Mouse (Mus musculus): Measurements from ENCODE around the gene Pbrm1. TPM values are rescaled to one million over a fixed set of nuclear protein-coding genes. Genes with fewer than 3 reads are reported as not detected.

Gene Pbrm1
- polyA plus RNA-seq, 1 experiment from 2014 or later: 135 TPM

DNA sequence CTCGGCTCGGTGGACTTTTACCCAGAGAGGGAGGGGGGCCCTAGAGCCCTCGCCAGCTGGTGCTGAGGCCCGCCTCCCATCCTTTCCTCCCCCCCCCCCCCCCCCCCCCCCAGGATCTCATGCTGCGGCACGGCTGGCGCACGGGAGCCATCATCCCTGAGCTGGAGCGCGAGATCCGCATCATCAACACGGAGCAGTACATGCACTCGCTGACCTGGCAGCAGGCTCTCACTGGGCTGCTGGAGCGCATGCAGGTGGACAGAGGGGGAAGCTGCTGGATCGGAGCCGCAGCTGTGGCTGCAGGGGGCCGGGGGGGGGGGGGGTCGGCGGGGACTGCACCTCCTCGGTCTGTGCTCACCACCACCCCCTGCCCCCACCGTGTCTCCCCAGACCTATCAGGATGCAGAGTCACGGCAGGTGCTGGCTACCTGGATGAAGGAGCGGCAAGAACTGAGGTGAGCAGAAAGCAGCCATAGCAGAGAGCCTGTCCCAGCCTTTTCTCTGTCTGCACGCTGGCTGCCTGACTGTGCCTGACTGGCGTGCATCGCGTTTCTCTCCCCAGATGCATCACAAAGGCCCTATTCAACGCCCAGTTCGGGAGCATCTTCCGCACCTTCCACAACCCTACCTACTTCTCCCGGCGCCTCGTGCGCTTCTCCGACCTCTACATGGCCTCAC is 119.4 kb downstream of the Pbrm1 start:
- no peak overlapping the region for H3K27ac ChIP-seq (ENCODE audit: low read depth, low read length)
- no peak for ATAC-seq (replicated peaks; ENCODE audit: low FRiP score)

DNA sequence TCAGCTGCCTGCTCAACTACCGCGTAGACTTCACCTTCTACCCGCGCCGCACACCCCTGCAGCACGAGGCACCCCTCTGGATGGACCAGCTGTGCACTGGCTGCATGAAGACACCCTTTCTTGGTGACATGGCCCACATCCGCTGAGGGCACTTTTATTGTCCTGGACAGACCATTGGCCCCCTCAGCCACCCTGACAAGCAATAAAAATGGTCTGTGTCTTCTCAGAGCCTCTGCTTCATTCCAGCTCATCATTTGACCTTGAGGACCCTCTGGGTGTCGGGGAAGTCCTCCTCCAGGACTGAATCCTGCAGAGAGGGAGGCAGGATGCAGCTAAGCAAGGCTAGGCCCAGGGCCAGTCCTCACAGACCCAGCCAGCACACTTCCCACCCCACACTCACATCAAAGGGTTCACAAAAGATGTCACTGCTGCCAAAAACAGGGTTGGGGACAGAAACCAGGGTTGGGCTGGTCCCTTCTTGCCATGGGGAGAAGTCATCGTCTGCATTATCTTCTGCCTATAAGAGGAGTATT is 120.0 kb downstream of the Pbrm1 start:
- H3K9me3 ChIP-seq (ENCODE audit: control insufficient read depth, low read length): no peaks in the 10 kb centered on the region
- H3K4me1 ChIP-seq (replicated peaks; ENCODE audit: control insufficient read depth, insufficient read depth, low read length): no peaks in the 10 kb centered on the region
- peak; percentile 48 for DNase-seq (ENCODE audit: low spot score)
- WGBS: 95% methylated on average over 9 of the region's 9 CpGs
- H3K27ac ChIP-seq (ENCODE audit: low read depth, low read length): no peak overlapping the region
- no peaks in the 10 kb centered on the region for H3K27me3 ChIP-seq (ENCODE audit: control insufficient read depth, insufficient read depth, low read length)
- H3K9ac ChIP-seq (ENCODE audit: low read length): no peak overlapping the region
- no peak overlapping the region for H3K4me3 ChIP-seq (ENCODE audit: low read depth, low read length)
- no peak overlapping the region for H3K4me2 ChIP-seq (ENCODE audit: low read depth, low read length, severe bottlenecking)
- ATAC-seq (replicated peaks; ENCODE audit: low FRiP score): no peak
- H3K36me3 ChIP-seq (ENCODE audit: control insufficient read depth, insufficient read depth, low read length): peaks cover 44% of the 10 kb centered on the region

More for the DNA sequence above, 119.4 kb downstream of the Pbrm1 start:
- H3K4me1 ChIP-seq (replicated peaks; ENCODE audit: control insufficient read depth, insufficient read depth, low read length): 0 out of 2 replicates have a peak, but pooled peaks cover 2% of the 10 kb centered on the region
- DNase-seq (ENCODE audit: low spot score): peak; percentile 49
- H3K4me2 ChIP-seq (ENCODE audit: low read depth, low read length, severe bottlenecking): no peak overlapping the region
- H3K9ac ChIP-seq (ENCODE audit: low read length): no peak overlapping the region
- H3K9me3 ChIP-seq (ENCODE audit: control insufficient read depth, low read length): no peaks in the 10 kb centered on the region
- WGBS: 91% methylated on average over 30 of the region's 35 CpGs
- no peaks in the 10 kb centered on the region for H3K27me3 ChIP-seq (ENCODE audit: control insufficient read depth, insufficient read depth, low read length)
- H3K36me3 ChIP-seq (ENCODE audit: control insufficient read depth, insufficient read depth, low read length): peaks cover 44% of the 10 kb centered on the region
- no peak overlapping the region for H3K4me3 ChIP-seq (ENCODE audit: low read depth, low read length)

DNA sequence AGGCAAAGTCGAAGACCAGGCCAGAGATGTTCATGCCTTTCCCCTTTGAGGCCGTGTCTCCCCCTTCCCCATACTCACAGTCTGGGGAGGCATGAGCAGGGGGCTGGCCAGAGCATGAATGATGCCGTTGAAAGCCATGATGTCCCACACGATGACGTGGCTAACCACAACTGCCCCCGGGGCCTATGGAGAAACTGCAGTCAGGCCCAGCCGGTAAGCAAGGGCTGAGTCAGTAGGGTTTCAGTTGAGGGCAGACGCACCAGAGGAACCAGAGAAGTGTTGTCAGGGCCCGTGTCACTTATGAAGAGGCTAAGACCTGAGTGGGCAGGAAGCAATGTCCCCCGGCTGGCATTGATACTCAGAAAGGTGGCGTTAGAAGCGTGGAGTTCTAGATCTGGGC is 120.7 kb downstream of the Pbrm1 start:
- H3K4me3 ChIP-seq (ENCODE audit: low read depth, low read length): no peak overlapping the region
- no peak for ATAC-seq (replicated peaks; ENCODE audit: low FRiP score)
- no peak overlapping the region for H3K27ac ChIP-seq (ENCODE audit: low read depth, low read length)
- no peaks in the 10 kb centered on the region for H3K27me3 ChIP-seq (ENCODE audit: control insufficient read depth, insufficient read depth, low read length)
- no peak overlapping the region for H3K4me2 ChIP-seq (ENCODE audit: low read depth, low read length, severe bottlenecking)
- peaks cover 44% of the 10 kb centered on the region for H3K36me3 ChIP-seq (ENCODE audit: control insufficient read depth, insufficient read depth, low read length)
- 94% methylated on average over 12 of the region's 12 CpGs for WGBS
- DNase-seq (ENCODE audit: low spot score): peak; percentile 50
- no peaks in the 10 kb centered on the region for H3K4me1 ChIP-seq (replicated peaks; ENCODE audit: control insufficient read depth, insufficient read depth, low read length)
- H3K9me3 ChIP-seq (ENCODE audit: control insufficient read depth, low read length): no peaks in the 10 kb centered on the region
- no peak overlapping the region for H3K9ac ChIP-seq (ENCODE audit: low read length)

DNA sequence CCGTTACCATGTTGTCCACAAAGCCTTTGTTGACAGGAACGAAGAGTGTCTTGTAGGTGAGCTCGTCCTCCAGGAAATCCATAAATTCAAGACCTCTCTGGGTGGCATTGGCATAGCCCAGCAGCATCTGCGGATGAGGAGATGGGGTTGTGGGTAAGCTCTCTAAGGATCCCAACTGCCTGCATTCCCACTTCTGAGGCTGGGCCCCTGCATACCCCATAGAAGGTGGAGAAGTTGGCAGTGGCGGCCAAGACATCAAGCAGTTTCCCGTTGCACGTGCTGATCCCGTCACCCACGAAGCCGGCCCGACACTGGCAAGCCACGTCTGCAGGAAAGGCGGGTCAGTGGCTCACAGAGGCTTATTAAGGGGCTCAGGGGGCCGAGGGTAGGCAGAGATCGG is 121.2 kb downstream of the Pbrm1 start:
- no peak overlapping the region for H3K4me3 ChIP-seq (ENCODE audit: low read depth, low read length)
- H3K27me3 ChIP-seq (ENCODE audit: control insufficient read depth, insufficient read depth, low read length): no peaks in the 10 kb centered on the region
- peaks cover 40% of the 10 kb centered on the region for H3K36me3 ChIP-seq (ENCODE audit: control insufficient read depth, insufficient read depth, low read length)
- H3K9ac ChIP-seq (ENCODE audit: low read length): no peak overlapping the region
- H3K9me3 ChIP-seq (ENCODE audit: control insufficient read depth, low read length): no peaks in the 10 kb centered on the region
- H3K4me2 ChIP-seq (ENCODE audit: low read depth, low read length, severe bottlenecking): no peak overlapping the region
- 91% methylated on average over 15 of the region's 15 CpGs for WGBS
- no peak overlapping the region for H3K27ac ChIP-seq (ENCODE audit: low read depth, low read length)
- ATAC-seq (replicated peaks; ENCODE audit: low FRiP score): no peak
- peak; percentile 48 for DNase-seq (ENCODE audit: low spot score)
- H3K4me1 ChIP-seq (replicated peaks; ENCODE audit: control insufficient read depth, insufficient read depth, low read length): no peaks in the 10 kb centered on the region

DNA sequence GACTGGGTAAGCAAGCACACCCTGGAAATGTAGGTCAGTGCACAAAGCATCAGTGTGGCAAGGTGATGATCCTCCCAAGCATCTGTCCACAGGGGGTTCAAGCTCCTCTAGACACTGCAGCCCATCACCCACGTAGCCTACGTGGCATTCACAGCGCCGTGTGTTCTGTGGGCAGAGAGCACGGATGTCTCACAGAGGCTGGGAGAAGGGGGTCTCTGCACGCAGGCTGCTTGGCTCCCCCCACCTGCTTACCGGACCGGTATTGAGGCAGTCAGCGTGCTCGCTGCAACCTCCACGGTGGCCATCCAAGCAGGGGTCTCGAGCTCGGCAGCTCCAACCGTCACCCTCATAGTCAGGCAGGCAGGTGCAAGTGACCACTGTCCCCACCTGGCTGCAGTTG is 122.1 kb downstream of the Pbrm1 start:
- no peak overlapping the region for H3K4me3 ChIP-seq (ENCODE audit: low read depth, low read length)
- 97% methylated on average over 13 of the region's 14 CpGs for WGBS
- H3K27me3 ChIP-seq (ENCODE audit: control insufficient read depth, insufficient read depth, low read length): no peaks in the 10 kb centered on the region
- no peak overlapping the region for H3K4me2 ChIP-seq (ENCODE audit: low read depth, low read length, severe bottlenecking)
- no peaks in the 10 kb centered on the region for H3K4me1 ChIP-seq (replicated peaks; ENCODE audit: control insufficient read depth, insufficient read depth, low read length)
- peaks cover 34% of the 10 kb centered on the region for H3K36me3 ChIP-seq (ENCODE audit: control insufficient read depth, insufficient read depth, low read length)
- H3K9ac ChIP-seq (ENCODE audit: low read length): no peak overlapping the region
- ATAC-seq (replicated peaks; ENCODE audit: low FRiP score): no peak
- DNase-seq (ENCODE audit: low spot score): peak; percentile 54
- no peaks in the 10 kb centered on the region for H3K9me3 ChIP-seq (ENCODE audit: control insufficient read depth, low read length)
- H3K27ac ChIP-seq (ENCODE audit: low read depth, low read length): no peak overlapping the region

DNA sequence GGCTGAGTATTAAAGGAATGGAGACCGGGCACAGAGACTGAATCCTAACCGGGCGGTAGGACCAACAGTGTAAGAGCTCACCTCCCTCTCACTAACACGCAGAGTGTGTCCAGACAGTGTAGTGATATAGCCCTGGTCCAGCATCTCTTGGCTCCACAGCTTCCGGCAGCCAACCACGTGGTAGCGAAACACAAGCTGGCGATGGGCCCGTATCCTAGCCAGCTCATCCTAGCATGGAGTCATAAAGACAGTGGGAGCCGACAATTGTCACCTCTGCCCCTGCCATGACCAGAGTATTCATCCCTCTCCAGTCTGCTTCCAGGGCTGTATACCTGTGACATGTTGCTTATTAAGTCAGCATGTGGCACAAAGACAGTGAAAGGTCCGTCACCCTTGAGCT is 126.8 kb downstream of the Pbrm1 start:
- no peak overlapping the region for H3K9ac ChIP-seq (ENCODE audit: low read length)
- H3K4me1 ChIP-seq (replicated peaks; ENCODE audit: control insufficient read depth, insufficient read depth, low read length): no peaks in the 10 kb centered on the region
- H3K27me3 ChIP-seq (ENCODE audit: control insufficient read depth, insufficient read depth, low read length): no peaks in the 10 kb centered on the region
- 92% methylated on average over 11 of the region's 11 CpGs for WGBS
- no peak overlapping the region for H3K27ac ChIP-seq (ENCODE audit: low read depth, low read length)
- DNase-seq (ENCODE audit: low spot score) (no peak), ATAC-seq (replicated peaks; ENCODE audit: low FRiP score) (no peak)
- no peak overlapping the region for H3K4me2 ChIP-seq (ENCODE audit: low read depth, low read length, severe bottlenecking)
- peaks cover 8% of the 10 kb centered on the region; the same call in 1 of the 2 replicates for H3K36me3 ChIP-seq (ENCODE audit: control insufficient read depth, insufficient read depth, low read length)
- H3K9me3 ChIP-seq (ENCODE audit: control insufficient read depth, low read length): no peaks in the 10 kb centered on the region
- no peak overlapping the region for H3K4me3 ChIP-seq (ENCODE audit: low read depth, low read length)

DNA sequence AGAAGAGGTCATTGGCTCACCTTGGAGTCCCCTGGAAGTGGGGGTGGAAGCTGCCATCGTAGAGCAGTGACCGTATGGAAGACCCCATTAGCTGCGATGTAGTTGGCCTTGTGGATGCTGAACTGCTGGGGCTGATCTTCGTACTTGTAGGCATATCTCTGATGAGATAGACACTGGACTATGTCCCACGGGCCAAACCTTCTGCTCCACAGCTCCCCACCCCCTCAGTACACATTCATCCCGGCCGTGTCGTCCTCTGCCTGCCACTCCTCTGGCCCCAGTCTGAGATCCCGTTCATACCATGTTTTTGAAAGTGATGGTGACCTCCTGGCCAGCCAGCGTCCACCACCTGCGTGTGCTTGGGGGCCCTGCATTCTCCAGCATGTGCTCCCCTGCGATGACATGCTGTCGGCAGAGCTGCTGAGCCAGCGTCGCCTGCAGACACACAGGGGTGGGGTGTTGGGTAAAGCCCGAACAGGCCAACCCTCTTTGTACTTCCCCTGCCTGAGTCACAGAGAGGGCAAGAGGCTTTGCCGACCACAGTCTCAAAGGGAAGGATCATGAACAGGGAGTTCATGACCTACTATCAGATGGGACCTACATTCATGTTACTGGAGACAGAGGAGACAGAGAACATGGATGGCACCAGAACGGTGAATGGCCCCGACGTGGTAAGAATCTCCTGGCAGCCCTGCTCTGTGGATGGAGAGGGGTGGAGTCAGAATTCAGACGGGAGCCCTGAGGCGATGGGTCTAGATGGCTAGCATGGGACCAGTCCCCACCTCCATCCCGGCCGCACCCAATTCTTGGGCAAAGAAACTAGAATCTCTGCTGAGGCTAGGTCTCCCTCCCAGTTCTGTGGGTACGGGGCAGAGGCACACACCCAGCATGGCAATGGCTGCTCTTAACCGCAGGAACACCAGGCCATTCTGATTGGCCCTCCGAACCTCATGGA is 141.5 kb downstream of the Pbrm1 start:
- H3K27me3 ChIP-seq (ENCODE audit: control insufficient read depth, insufficient read depth, low read length): no peaks in the 10 kb centered on the region
- H3K36me3 ChIP-seq (ENCODE audit: control insufficient read depth, insufficient read depth, low read length): no peaks in the 10 kb centered on the region
- no peak for DNase-seq (ENCODE audit: low spot score)
- H3K4me3 ChIP-seq (ENCODE audit: low read depth, low read length): no peak overlapping the region
- H3K9ac ChIP-seq (ENCODE audit: low read length): no peak overlapping the region
- H3K9me3 ChIP-seq (ENCODE audit: control insufficient read depth, low read length): no peaks in the 10 kb centered on the region
- no peak overlapping the region for H3K27ac ChIP-seq (ENCODE audit: low read depth, low read length)
- 87% methylated on average over 27 of the region's 27 CpGs for WGBS
- H3K4me2 ChIP-seq (ENCODE audit: low read depth, low read length, severe bottlenecking): no peak overlapping the region
- no peak for ATAC-seq (replicated peaks; ENCODE audit: low FRiP score)
- no peaks in the 10 kb centered on the region for H3K4me1 ChIP-seq (replicated peaks; ENCODE audit: control insufficient read depth, insufficient read depth, low read length)

DNA sequence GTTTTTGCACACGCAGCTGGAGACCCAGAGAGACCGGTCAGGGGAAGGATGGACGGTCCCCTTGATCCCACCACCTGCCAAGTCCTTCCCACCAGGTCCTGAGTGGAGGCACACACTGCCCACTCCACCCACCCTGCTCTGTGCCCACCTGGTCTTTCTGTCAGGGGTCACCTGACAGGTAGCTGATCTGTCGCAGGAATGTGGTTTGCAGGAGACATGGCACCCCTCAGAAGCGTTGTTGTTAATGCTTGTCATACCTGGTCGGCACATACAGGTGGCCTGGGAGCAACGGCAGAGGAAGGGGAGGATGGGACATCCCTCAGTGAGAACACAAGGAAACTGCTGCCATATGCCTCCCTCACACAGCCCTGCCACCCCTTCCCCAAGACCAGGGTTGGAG is 142.3 kb downstream of the Pbrm1 start:
- Histone ChIP-seq H3K9me3 (ENCODE audit: control insufficient read depth, low read length) (no peaks in the 10 kb centered on the region), H3K4me2 (ENCODE audit: low read depth, low read length, severe bottlenecking) (no peak overlapping the region), H3K9ac (ENCODE audit: low read length) (no peak overlapping the region), H3K27ac (ENCODE audit: low read depth, low read length) (no peak overlapping the region), H3K4me3 (ENCODE audit: low read depth, low read length) (no peak overlapping the region), H3K36me3 (ENCODE audit: control insufficient read depth, insufficient read depth, low read length) (no peaks in the 10 kb centered on the region), H3K4me1 (replicated peaks; ENCODE audit: control insufficient read depth, insufficient read depth, low read length) (no peaks in the 10 kb centered on the region), H3K27me3 (ENCODE audit: control insufficient read depth, insufficient read depth, low read length) (no peaks in the 10 kb centered on the region)
- ATAC-seq (replicated peaks; ENCODE audit: low FRiP score) (no peak), DNase-seq (ENCODE audit: low spot score) (no peak)
- 96% methylated on average over 7 of the region's 7 CpGs for WGBS

All from forebrain, embryonic 11.5 days (tissue).